Mouse (Mus musculus): Measurements from ENCODE around the gene Pbp2. TPM values are rescaled to one million over a fixed set of nuclear protein-coding genes. Genes with fewer than 3 reads are reported as not detected.
A peak's percentile ranks its signal among the peaks of the same experiment; 100 is the strongest.

Gene Pbp2
- polyA plus RNA-seq, 1 experiment from 2014 or later = 0.20 TPM

DNA sequence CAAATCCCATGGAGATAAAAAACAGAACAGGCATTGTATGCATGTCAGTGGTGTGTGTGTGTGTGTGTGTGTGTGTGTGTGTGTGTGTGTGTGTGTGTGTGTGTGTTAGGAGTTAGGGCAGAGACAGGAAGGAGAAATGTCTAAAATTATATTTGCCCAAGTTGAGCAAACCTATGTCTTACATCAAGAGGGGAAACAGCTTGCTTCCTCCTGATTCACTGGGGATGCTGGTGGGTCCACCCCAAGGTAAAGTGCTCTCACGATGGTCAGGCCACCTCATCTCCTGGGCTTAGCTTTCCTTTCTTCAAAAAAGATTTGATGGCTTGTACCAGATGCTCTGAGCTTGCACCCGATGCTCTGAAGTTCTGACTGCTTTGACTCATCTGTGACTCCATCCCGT is 13.9 kb upstream of the Pbp2 start:
- no peak for ATAC-seq (ENCODE audit: low FRiP score, low read depth)
- Histone ChIP-seq H3K9ac (no peak overlapping the region), H3K9me3 (no peaks in the 10 kb centered on the region), H3K4me2 (replicated peaks) (no peak overlapping the region), H3K4me1 (peaks cover 11% of the 10 kb centered on the region), H3K27ac (no peak overlapping the region), H3K36me3 (no peaks in the 10 kb centered on the region), H3K27me3 (replicated peaks) (no peaks in the 10 kb centered on the region), H3K4me3 (no peak overlapping the region)
- WGBS = 76% methylated on average over 3 of the region's 3 CpGs

DNA sequence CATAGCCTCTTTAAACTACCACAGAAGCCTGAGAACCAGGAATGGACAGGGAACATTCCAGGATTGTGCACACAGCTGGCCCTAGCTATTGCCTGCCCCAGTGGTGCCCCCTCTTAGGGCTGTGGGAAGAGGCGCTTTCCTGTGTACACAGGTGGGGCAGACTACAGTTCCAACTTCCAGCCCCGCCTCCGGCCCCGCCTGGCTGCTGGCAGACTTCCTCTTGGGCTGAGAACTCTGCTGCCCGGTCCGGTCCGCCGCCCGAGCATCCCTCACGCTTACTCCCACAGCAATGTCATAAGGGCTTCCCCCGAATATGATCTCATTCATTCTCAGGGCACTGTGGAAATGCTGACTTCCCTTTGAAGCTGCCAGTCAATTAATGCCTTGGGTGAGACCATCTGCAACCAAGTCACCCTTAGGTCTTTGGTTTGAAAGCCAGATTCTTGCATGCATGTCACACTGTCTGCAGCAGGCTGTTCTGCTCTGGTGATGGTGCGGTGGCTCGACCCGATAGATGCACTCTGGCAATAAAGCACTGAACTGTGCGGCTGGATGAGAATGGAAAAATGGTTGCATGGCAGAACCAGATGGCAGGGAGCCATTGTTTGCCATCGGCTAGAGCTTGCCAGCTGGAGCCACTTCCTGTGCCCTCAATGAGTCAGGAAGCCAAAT is 13.2 kb upstream of the Pbp2 start:
- no peaks in the 10 kb centered on the region for H3K9me3 ChIP-seq
- no peaks in the 10 kb centered on the region for H3K36me3 ChIP-seq
- no peak overlapping the region for H3K9ac ChIP-seq
- H3K4me3 ChIP-seq = no peak overlapping the region
- H3K4me2 ChIP-seq (replicated peaks) = 0 out of 2 replicates have a peak overlapping the region, but pooled peaks have one; percentile 16
- ATAC-seq (ENCODE audit: low FRiP score, low read depth) = 0 out of 2 replicates have a peak, but pooled peaks have one; percentile 21
- no peak overlapping the region for H3K27ac ChIP-seq
- 48% methylated on average over 16 of the region's 16 CpGs for WGBS
- H3K27me3 ChIP-seq (replicated peaks) = no peaks in the 10 kb centered on the region
- H3K4me1 ChIP-seq = peaks cover 11% of the 10 kb centered on the region

DNA sequence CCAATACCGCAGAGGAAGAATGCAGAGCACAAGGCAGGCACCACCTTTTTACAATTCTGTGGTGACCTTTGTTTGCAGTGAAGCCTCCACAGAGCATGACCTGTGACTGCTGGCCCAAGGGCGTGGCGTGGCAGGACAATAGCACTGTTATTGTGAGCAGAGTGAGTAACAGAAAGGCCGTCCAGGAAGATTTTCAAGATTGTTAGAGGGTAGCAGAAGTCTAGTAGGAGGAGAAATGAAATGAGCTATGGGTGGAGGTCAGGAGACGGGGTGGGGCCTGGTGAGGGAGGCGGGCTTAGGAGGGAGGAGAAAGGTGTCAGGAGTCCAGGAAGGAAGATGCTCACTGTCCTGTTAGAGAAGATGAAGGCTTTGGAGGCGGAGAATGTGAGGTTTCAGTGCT is 12.5 kb upstream of the Pbp2 start:
- H3K4me1 ChIP-seq = peaks cover 11% of the 10 kb centered on the region
- H3K27me3 ChIP-seq (replicated peaks) = no peaks in the 10 kb centered on the region
- no peak overlapping the region for H3K4me3 ChIP-seq
- ATAC-seq (ENCODE audit: low FRiP score, low read depth) = no peak
- no peak overlapping the region for H3K4me2 ChIP-seq (replicated peaks)
- no peaks in the 10 kb centered on the region for H3K36me3 ChIP-seq
- H3K9ac ChIP-seq = no peak overlapping the region
- no peak overlapping the region for H3K27ac ChIP-seq
- H3K9me3 ChIP-seq = no peaks in the 10 kb centered on the region
- WGBS = 63% methylated on average over 7 of the region's 7 CpGs

DNA sequence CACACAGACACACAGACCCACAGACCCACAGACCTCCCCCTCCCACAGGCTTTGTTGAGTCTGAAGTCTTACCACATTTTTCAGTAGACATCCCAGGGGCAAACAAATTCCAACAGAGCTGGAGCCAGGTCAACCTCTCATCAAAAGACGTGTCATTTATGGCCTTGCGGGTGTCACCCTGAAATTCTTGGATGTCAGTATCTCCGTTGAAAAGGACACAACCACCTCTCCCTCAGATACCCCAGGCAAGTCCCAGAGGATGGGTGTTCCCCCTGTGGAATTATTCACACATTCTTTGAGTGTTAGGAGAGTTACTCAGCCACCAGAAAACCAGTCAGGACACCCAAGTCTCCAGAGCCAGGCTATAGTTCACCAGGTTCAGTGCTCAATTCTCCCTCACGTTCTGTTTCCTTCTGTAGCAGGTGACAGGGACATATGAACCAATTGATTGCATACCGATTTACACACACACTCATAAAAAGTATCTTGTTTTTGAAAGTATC is 9.3 kb upstream of the Pbp2 start:
- Histone ChIP-seq H3K27ac (no peak overlapping the region), H3K4me3 (no peak overlapping the region), H3K36me3 (no peaks in the 10 kb centered on the region), H3K27me3 (replicated peaks) (no peaks in the 10 kb centered on the region), H3K9ac (no peak overlapping the region), H3K4me2 (replicated peaks) (no peak overlapping the region), H3K9me3 (no peaks in the 10 kb centered on the region), H3K4me1 (peaks cover 11% of the 10 kb centered on the region)
- 79% methylated on average over 5 of the region's 5 CpGs for WGBS
- ATAC-seq (ENCODE audit: low FRiP score, low read depth) = no peak

DNA sequence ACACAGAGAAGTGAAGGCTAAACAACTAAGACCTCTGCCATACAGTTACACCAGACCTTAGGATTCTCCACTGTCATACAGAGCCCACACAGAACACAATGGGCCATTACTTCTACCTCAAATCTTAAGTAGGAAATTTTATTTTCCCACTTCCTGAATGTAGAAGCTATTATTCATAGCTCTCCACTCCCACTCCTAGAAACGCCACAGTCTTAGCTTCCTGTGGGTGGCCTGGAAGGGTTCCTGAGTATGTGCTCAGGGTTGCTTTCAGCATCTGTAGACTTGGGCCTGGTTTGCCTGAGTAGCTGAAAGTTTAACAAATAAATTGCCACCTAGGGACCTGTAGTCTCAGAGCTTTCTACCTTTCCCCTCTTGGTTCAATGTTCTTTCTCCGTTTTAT is 5.9 kb upstream of the Pbp2 start:
- 82% methylated on average over 2 of the region's 2 CpGs for WGBS

DNA sequence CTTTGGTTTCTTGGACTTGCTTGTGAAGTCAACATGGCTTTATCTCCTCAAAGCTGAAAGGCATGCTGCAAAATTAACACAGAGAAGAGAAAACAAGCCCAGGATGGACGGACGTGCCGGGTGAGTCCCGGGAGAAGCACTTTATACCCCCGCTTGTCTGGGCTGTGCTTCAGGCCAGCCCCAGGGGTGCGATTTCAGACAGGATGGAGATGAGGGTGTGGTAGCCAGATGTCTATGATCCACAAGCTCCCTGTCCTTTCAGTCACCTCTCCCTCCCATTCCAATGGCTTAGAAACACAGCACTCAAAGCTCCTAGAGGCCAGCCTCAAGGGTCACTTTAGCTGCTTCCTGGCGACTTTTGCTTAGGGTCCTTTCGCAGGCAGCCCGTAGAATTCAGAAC is 3.8 kb upstream of the Pbp2 start:
- WGBS = 65% methylated on average over 9 of the region's 9 CpGs
- Histone ChIP-seq H3K9me3 (no peaks in the 10 kb centered on the region), H3K36me3 (no peaks in the 10 kb centered on the region), H3K9ac (no peak overlapping the region), H3K27ac (no peak overlapping the region), H3K4me2 (replicated peaks) (no peak overlapping the region), H3K4me1 (no peaks in the 10 kb centered on the region), H3K27me3 (replicated peaks) (no peaks in the 10 kb centered on the region), H3K4me3 (no peak overlapping the region)
- no peak for ATAC-seq (ENCODE audit: low FRiP score, low read depth)

More for the DNA sequence above, 5.9 kb upstream of the Pbp2 start:
- no peaks in the 10 kb centered on the region for H3K4me1 ChIP-seq
- H3K9ac ChIP-seq = no peak overlapping the region
- no peak overlapping the region for H3K4me2 ChIP-seq (replicated peaks)
- ATAC-seq (ENCODE audit: low FRiP score, low read depth) = no peak
- no peak overlapping the region for H3K27ac ChIP-seq
- H3K4me3 ChIP-seq = no peak overlapping the region
- no peaks in the 10 kb centered on the region for H3K27me3 ChIP-seq (replicated peaks)
- H3K9me3 ChIP-seq = no peaks in the 10 kb centered on the region
- H3K36me3 ChIP-seq = no peaks in the 10 kb centered on the region

DNA sequence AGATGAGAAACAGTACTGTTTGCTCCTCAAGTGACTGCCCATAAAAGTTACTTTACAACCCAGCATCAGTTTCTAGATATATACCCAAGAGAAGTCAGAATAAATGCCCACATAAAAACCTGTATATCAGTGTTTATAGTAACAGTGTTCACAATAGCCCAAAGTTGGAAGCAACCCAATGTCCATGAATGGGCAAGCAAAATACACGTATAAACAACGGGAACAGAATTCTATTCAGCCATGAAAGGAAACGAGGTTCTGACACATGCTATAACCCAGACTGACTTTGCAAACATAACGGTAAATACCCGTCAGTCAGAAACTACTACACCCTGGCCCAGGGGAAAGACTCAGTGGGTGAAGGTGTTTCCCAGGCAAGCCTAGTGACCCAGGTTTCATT is 1.8 kb upstream of the Pbp2 start:
- Histone ChIP-seq H3K27me3 (replicated peaks) (no peaks in the 10 kb centered on the region), H3K4me2 (replicated peaks) (no peak overlapping the region), H3K36me3 (no peaks in the 10 kb centered on the region), H3K27ac (no peak overlapping the region), H3K4me3 (no peak overlapping the region), H3K9me3 (no peaks in the 10 kb centered on the region), H3K9ac (no peak overlapping the region), H3K4me1 (no peaks in the 10 kb centered on the region)
- no peak for ATAC-seq (ENCODE audit: low FRiP score, low read depth)
- whole genome bisulfite sequencing = 89% methylated on average over 5 of the region's 5 CpGs

GRCm38 (mm10) chr6:135304576-135305260 is 5.5 kb downstream of the Pbp2 start:
- WGBS = 79% methylated on average over 7 of the region's 7 CpGs
- no peaks in the 10 kb centered on the region for H3K27me3 ChIP-seq (replicated peaks)
- no peaks in the 10 kb centered on the region for H3K36me3 ChIP-seq
- ATAC-seq (ENCODE audit: low FRiP score, low read depth) = no peak
- no peak overlapping the region for H3K9ac ChIP-seq
- H3K4me1 ChIP-seq = no peaks in the 10 kb centered on the region
- H3K9me3 ChIP-seq = no peaks in the 10 kb centered on the region
- no peak overlapping the region for H3K4me3 ChIP-seq
- no peak overlapping the region for H3K4me2 ChIP-seq (replicated peaks)
- H3K27ac ChIP-seq = no peak overlapping the region

- no peaks in the 10 kb centered on the region for H3K36me3 ChIP-seq
- 83% methylated on average over 10 of the region's 10 CpGs for WGBS
- no peaks in the 10 kb centered on the region for H3K4me1 ChIP-seq
- no peak overlapping the region for H3K4me2 ChIP-seq (replicated peaks)
- no peaks in the 10 kb centered on the region for H3K27me3 ChIP-seq (replicated peaks)
- no peaks in the 10 kb centered on the region for H3K9me3 ChIP-seq
- no peak for ATAC-seq (ENCODE audit: low FRiP score, low read depth)
- H3K4me3 ChIP-seq = no peak overlapping the region
- no peak overlapping the region for H3K27ac ChIP-seq
- no peak overlapping the region for H3K9ac ChIP-seq
Observed at GRCm38 (mm10) chr6:135302421-135303125, 7.6 kb downstream of the Pbp2 start.

GRCm38 (mm10) chr6:135300469-135300868 is 9.7 kb downstream of the Pbp2 start:
- H3K9ac ChIP-seq = no peak overlapping the region
- ATAC-seq (ENCODE audit: low FRiP score, low read depth) = no peak
- 84% methylated on average over 4 of the region's 4 CpGs for WGBS
- no peak overlapping the region for H3K4me3 ChIP-seq
- no peak overlapping the region for H3K4me2 ChIP-seq (replicated peaks)
- no peaks in the 10 kb centered on the region for H3K4me1 ChIP-seq
- H3K9me3 ChIP-seq = no peaks in the 10 kb centered on the region
- no peaks in the 10 kb centered on the region for H3K27me3 ChIP-seq (replicated peaks)
- H3K36me3 ChIP-seq = no peaks in the 10 kb centered on the region
- no peak overlapping the region for H3K27ac ChIP-seq

- no peak overlapping the region for H3K4me2 ChIP-seq (replicated peaks)
- no peak for ATAC-seq (ENCODE audit: low FRiP score, low read depth)
- 87% methylated on average over 7 of the region's 7 CpGs for WGBS
- no peak overlapping the region for H3K4me3 ChIP-seq
- no peaks in the 10 kb centered on the region for H3K36me3 ChIP-seq
- H3K4me1 ChIP-seq = no peaks in the 10 kb centered on the region
- H3K9ac ChIP-seq = no peak overlapping the region
- H3K27ac ChIP-seq = no peak overlapping the region
- H3K9me3 ChIP-seq = no peaks in the 10 kb centered on the region
- no peaks in the 10 kb centered on the region for H3K27me3 ChIP-seq (replicated peaks)
Observed at GRCm38 (mm10) chr6:135299024-135299550, 11.1 kb downstream of the Pbp2 start.

GRCm38 (mm10) chr6:135297570-135297969 is 12.6 kb downstream of the Pbp2 start:
- Histone ChIP-seq H3K4me3 (no peak overlapping the region), H3K4me2 (replicated peaks) (no peak overlapping the region), H3K36me3 (no peaks in the 10 kb centered on the region), H3K9ac (no peak overlapping the region), H3K9me3 (no peaks in the 10 kb centered on the region), H3K27ac (no peak overlapping the region), H3K27me3 (replicated peaks) (no peaks in the 10 kb centered on the region), H3K4me1 (no peaks in the 10 kb centered on the region)
- no peak for ATAC-seq (ENCODE audit: low FRiP score, low read depth)
- WGBS = 89% methylated on average over 7 of the region's 7 CpGs
